Mouse (Mus musculus): ENCODE data around the gene Rad23b.
"Not testable (repeated sequence)": the region's sequence is repeated elsewhere in the genome, so short reads cannot be mapped to it uniquely, and the experiment has no call there.

Gene Rad23b

GRCm38 (mm10) chr4:55356726-55357125 is 6.9 kb downstream of the Rad23b start:
- no peak for DNase-seq

DNA sequence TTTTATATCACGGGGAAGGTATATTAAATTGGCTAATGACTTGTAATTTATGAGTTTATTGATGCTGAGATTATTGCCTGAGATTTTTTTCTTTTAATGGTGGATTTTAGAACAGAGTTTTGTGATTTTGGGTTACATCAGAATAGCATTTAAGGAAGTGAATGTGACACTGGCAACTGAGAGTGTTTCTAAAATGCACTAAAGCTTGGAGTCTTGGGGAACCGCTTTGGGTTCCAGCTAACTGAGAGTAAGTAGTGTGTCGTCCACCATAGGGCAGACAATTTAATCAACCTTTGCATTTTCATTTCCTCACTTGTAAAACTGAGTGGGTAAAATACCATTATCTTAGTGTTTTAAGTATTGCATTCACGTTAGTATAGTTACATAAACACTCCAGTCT is 14.0 kb downstream of the Rad23b start:
- DNase-seq, result no peak

DNA sequence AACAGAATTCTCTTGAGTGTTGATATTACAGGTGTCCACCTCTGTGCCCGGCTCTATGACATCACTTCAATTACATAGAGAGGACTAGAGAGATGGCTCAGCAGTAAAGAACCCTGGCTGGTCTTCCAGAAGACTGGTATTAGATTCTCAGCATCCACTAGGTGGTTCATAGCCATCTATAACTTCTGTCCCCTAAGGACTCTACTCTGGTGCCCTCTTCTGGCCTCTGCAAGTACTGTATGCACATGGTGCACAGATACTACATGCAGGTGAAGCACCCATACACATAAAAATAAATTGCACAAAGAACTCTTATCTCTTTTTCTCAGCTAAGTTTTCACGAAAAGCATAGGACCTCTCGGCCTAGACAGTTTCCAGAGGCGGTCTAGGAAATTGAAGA is 14.5 kb downstream of the Rad23b start:
- peak; percentile 21 for DNase-seq

- no peak for DNase-seq
These were observed 16.2 kb downstream of the Rad23b start for GRCm38 (mm10) chr4:55366014-55366413.

DNA sequence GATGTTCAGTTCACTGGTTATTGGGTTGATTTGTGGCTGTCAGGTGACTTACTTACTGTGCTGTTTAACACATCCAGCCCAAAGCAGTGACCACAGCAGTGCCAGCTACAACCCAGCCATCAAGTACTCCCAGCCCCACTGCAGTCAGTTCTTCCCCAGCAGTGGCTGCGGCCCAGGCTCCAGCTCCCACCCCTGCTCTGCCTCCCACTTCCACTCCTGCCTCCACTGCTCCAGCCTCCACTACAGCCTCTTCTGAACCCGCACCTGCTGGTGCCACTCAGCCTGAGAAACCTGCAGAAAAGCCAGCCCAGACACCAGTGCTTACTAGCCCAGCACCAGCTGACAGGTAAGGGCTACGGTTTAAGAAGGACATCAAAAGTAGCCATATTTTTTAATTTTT is 20.3 kb downstream of the Rad23b start:
- no peak for DNase-seq

DNA sequence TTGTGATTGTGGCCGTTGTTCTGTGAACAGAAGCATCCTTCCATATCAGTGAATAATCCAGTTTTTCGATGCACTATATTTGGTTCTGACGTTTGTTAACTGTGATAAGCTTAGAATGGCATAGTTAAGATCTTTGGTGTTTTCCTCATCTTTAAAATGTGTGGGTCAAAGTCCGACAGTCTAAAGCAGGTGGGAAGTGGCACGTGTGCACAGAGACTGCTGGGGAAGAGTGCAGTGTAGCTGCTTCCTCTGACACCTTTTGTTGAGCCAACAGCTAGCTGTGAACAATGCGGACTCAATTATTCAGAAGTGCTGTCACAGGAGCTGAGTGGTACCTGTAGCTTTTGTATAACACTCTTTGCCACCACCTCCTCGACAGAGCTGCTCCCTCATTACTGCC is 21.5 kb downstream of the Rad23b start:
- no peak for DNase-seq

- no peak for DNase-seq
These were observed 32.5 kb downstream of the Rad23b start for GRCm38 (mm10) chr4:55382350-55382749.

- DNase-seq, result no peak
These were observed 36.9 kb downstream of the Rad23b start for GRCm38 (mm10) chr4:55386768-55387167.

- no peak for DNase-seq
These were observed 41.6 kb downstream of the Rad23b start for GRCm38 (mm10) chr4:55391480-55391879.

DNA sequence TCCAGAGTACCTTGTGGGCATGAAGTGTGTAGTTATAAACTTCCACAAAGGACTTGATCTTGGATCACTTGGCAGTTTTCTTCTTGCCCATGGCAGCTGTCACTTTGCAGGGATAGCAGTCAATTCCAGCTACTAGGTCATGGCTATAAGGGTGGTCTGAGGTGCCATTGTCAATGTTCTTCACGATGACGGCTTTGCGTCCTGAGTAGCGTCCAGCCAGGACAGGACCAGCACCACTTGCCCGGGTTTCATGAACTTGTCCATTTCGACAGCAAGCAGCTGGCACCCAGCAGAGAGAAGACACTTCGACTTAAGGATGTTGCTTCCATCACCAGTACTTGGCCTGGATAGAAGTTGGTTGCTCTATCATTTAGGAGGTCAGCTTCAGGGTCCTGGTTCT is 42.6 kb downstream of the Rad23b start:
- DNase-seq, result no peak

DNA sequence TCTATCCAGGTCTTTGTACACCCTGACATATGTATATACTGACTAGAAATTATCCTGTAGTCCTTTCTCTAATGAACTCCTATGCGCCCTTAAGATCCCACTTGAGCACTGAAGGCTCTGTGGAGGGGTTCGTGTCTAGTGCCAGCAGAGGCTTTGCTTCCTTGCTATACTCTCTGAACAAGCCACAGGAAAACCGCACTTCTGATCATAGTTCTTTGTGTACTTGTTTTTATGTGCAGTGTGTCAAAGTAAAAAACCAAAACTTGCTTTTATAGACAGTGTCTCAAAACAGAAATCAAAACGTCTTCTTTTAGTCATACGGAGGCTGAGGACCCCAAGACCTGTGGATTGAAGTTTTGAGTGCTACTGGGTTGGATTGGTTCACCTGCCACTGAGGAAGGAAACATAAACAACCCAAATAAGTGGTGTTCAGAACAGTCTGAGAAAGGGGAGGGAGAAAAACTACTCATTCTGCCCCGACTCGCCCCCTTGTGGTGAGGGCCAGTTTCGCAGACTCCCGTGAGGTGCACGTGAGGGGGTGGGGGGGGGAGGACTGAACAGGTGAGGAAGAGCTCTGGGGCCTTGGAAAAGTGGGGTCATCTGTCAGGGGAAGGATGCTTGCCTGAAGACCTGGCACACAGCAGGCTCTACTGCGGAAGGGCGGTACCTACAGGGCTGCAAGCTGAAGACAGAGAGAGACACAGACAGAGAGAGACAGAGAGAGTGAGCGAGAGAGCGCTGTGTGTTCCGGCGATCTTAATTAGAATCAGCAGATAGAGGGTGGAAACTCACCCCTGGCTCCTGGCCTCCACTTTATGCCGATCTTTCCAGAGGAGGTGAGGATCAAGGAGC is 48.3 kb downstream of the Rad23b start:
- peak; percentile 66 for DNase-seq

DNA sequence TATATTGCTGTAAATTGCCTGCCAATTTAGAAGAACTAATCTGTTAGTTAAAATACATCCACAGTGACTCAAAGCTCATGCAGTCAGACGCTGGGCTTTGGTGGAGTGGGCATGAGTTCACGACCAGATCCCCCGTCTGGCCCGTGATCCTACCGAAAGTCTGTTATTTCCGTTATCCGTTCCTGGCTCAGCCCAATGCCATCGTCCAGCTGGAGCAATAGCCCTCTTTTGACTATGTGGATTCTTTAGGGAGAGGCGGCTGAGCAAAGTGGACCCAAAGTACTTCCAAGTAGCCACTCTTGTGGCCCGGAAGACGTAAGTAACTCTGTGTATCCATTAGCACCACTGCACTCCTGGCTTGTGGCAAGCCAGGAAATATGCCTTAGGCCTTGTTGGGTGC is 49.1 kb downstream of the Rad23b start:
- no peak for DNase-seq

DNA sequence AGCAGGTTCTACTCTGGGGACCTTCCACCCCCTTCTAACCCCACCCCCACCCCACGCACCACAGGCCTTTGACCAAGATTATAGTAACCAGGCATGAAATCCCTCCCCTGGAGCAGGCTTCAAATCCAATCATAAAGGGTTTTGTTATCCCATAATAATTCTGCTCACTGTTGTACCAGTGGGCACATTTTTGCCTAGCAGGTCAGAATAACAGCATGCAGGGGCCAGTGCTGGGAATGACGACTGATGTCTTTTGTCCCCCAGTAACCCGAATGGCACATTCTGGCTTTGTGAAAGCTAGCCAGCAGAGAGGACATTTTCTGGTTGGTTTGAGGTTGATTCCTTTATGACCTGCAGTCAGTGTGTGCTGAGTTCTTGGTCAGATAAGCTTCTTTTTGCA is 55.5 kb downstream of the Rad23b start:
- peak; percentile 16 for DNase-seq

DNA sequence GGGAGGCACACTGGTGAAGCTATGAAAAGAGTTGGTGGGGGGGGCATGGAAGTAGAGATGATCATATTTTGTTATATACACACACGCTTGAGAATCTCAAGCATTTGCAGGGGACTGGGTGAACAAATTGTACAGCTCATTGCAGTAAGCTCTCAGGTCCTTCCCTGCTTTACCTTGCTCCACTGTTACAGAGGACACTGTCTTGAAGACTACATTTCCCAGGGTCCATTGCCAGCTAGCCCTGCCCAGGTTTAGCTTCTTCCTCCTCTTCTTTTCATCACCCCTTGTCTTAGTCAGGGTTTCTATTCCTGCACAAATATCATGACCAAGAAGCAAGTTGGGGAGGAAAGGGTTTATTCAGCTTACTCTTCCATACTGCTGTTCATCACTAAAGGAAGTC is 56.7 kb downstream of the Rad23b start:
- no peak for DNase-seq

DNA sequence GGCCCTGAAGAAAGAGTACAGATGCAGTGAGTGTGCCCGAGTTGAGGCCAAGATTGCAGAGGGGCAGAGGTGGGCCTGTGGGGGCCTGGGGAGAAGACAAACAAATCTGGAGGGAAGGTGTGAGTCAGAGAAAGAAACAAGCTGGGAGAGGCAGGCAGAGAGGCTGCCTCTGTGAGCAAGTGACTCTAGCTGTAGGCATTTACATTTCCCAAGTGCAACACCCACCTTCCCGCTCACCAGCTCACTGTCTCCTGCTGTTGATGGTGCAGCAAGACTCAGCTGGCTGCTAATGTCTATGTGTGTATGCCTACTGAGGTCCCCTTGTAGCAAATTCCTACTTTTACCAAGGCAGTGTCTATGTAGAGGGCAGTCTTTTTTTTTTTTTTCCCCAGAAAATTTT is 58.2 kb downstream of the Rad23b start:
- no peak for DNase-seq

GRCm38 (mm10) chr4:55409025-55409424 is 59.2 kb downstream of the Rad23b start:
- no peak for DNase-seq

DNA sequence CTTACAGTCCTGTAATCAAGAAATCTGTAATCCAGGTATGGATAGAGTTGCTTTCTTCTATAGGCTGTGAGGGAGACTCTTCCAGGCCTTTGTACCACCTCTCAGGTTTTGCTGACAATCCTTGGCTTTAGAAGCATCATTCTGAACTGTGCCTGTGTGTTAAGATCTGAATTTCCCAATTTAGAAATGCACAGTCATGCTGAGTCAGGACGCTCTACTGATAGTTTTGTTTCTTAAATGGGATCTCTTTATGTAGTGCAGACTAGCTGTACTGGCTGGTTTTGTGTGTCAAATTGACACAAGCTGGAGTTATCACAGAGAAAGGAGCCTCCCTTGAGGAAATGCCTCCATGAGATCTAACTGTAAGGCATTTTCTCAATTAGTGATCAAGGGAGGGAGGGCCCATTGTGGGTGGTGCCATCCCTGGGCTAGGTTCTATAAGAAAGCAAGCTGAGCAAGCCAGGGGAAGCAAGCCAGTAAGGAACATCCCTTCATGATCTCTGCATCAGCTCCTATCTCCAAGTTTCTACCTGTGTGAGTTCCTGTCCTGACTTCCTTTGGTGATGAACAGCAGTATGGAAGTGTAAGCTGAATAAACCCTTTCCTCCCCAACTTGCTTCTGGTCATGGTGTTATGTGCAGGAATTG is 59.9 kb downstream of the Rad23b start:
- not testable (repeated sequence) for DNase-seq

DNA sequence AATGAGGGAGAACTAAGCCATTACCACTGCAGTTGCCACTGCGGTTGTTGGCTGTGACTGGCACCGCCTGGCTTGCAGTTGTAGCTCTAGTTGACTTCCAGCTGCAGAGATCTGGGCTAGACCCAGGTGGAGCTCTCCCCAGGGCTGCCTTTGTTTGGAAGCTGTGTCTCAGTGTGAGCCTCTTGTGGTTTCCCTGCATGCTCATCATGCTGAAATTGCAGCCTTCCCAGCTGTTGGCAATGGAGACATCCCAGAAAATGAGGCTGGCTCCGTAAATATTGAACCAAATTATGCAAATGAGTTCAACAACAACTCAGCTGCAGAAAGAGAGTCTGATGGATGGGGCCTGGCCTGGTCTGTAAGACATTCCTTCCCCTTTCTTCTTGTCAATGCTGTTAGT is 66.0 kb downstream of the Rad23b start:
- no peak for DNase-seq

GRCm38 (mm10) chr4:55426250-55426649 is 76.4 kb downstream of the Rad23b start:
- DNase-seq, result no peak

Measured in retina, postnatal 1 day (tissue).